Mouse (Mus musculus) testis, postnatal 10 days (tissue): ENCODE results near the gene Gpank1.

ENCODE experiments used
- DNase-seq: peaks from one replicate; pipeline ENCODE4 v3.0.0; 2021; ENCODE audit warnings: low spot score

The Gpank1 gene

GRCm38 (mm10) chr17:35159638-35160037, 38.4 kb downstream of the Gpank1 start:
- DNase-seq = no peak

GRCm38 (mm10) chr17:35161421-35161820, 40.2 kb downstream of the Gpank1 start:
- DNase-seq = no peak

GRCm38 (mm10) chr17:35162121-35162520, 40.9 kb downstream of the Gpank1 start:
- DNase-seq = no peak

- DNase-seq = peak; percentile 75
Measured at GRCm38 (mm10) chr17:35162730-35163129, 41.5 kb downstream of the Gpank1 start.

- DNase-seq = no peak
Measured at GRCm38 (mm10) chr17:35163326-35164081, 42.2 kb downstream of the Gpank1 start.

- no peak for DNase-seq
Measured at GRCm38 (mm10) chr17:35164218-35164567, 42.9 kb downstream of the Gpank1 start.

GRCm38 (mm10) chr17:35164568-35165450, 43.6 kb downstream of the Gpank1 start, which contains the start of gene Prrc2a:
Gene Prrc2a, minus strand, starts transcription at chr17:35164897.
- DNase-seq = peak; percentile 97

GRCm38 (mm10) chr17:35165451-35166155, 44.3 kb downstream of the Gpank1 start:
- DNase-seq = no peak

- no peak for DNase-seq
Measured at GRCm38 (mm10) chr17:35166352-35167035, 45.2 kb downstream of the Gpank1 start.

GRCm38 (mm10) chr17:35167794-35168193, 46.5 kb downstream of the Gpank1 start:
- DNase-seq = no peak

- no peak for DNase-seq
Measured at GRCm38 (mm10) chr17:35168541-35169207, 47.4 kb downstream of the Gpank1 start.

GRCm38 (mm10) chr17:35172445-35173234, 51.4 kb downstream of the Gpank1 start:
- DNase-seq = no peak

- DNase-seq = no peak
Measured at GRCm38 (mm10) chr17:35173329-35173728, 52.1 kb downstream of the Gpank1 start.
